Mouse (Mus musculus) liver, adult 2 months (tissue): ENCODE measurements around the gene Tmem135. TPM values are rescaled to one million over a fixed set of nuclear protein-coding genes. Genes with fewer than 3 reads are reported as not detected.

ENCODE experiments used
- DNase-seq: peaks from one replicate; pipeline ENCODE4 v3.0.0-alpha.2; 2011; ENCODE audit warnings: low read depth, low spot score; ENCODE audit errors: extremely low read depth
- H3K27ac ChIP-seq: fragments of 200-500 bp; replicated peaks from 2 replicates; pipeline ENCODE4 v1.5.1; 2012; ENCODE audit warnings: low read depth, mild to moderate bottlenecking, control low read depth, inconsistent platforms, low read length; ENCODE audit not compliant: insufficient read depth
- H3K27me3 ChIP-seq: fragments of 200-500 bp; 2 replicates; pipeline ENCODE4 v1.6.1; 2012; ENCODE audit warnings: mild to moderate bottlenecking, moderate library complexity, low read length, inconsistent platforms; ENCODE audit not compliant: control insufficient read depth, insufficient read depth
- H3K36me3 ChIP-seq: fragments of 200-500 bp; 2 replicates; pipeline ENCODE4 v1.6.1; 2012; ENCODE audit warnings: low read length, inconsistent platforms; ENCODE audit not compliant: control insufficient read depth, insufficient read depth
- H3K4me1 ChIP-seq: fragments of 200-500 bp; 2 replicates; pipeline ENCODE4 v1.6.1; 2011; ENCODE audit warnings: low read length; ENCODE audit not compliant: control insufficient read depth, insufficient read depth
- H3K4me3 ChIP-seq: fragments of 200-500 bp; 2 replicates; pipeline ENCODE4 v1.5.1; 2011; ENCODE audit warnings: low read depth, mild to moderate bottlenecking, control low read depth, low read length, moderate library complexity; ENCODE audit not compliant: insufficient read depth
- H3K79me2 ChIP-seq: fragments of 200-500 bp; 2 replicates; pipeline ENCODE4 v1.6.1; 2012; ENCODE audit warnings: inconsistent platforms, mild to moderate bottlenecking, low read length, moderate library complexity; ENCODE audit not compliant: control insufficient read depth, insufficient read depth
- H3K9ac ChIP-seq: fragments of 200-500 bp; 2 replicates; pipeline ENCODE4 v1.6.1; 2012; ENCODE audit warnings: low read depth, mild to moderate bottlenecking, control low read depth, inconsistent platforms, low read length
- CTCF ChIP-seq: fragments of 200-500 bp; IDR thresholded peaks from 2 replicates; pipeline ENCODE4 v1.5.1; 2011; ENCODE audit warnings: low read depth, low read length, control low read depth
- POLR2A ChIP-seq: fragments of 200-500 bp; IDR thresholded peaks from 2 replicates; pipeline ENCODE4 v1.6.1; 2011; ENCODE audit warnings: low read length, control low read depth; ENCODE audit not compliant: insufficient read depth; ENCODE audit errors: extremely low read depth
- WGBS: fragments of 180-500 bp; shearing (Covaris S2); methylation state at CpG from one replicate; pipeline ENCODE4 v1.1.7; 2018; 5-methylcytosine and 5-hydroxymethylcytosine counted together
- polyA plus RNA-seq: library from polyadenylated mRNA; depleted of rRNA; stranded (reverse); fragments of >200 nt; gene quantifications from 2 replicates; pipeline ENCODE4 v1.2.3, GENCODE M21; 2012
- total RNA-seq: library from RNA; depleted of rRNA; stranded (reverse); fragments of >200 nt; gene quantifications from 2 replicates; pipeline ENCODE4 v1.2.3, GENCODE M21; 2014

Gene Tmem135
- total and polyA plus RNA-seq, 2 experiments, result 60.4 to 108 TPM

GRCm38 (mm10) chr7:89215714-89216113, 188.3 kb downstream of the Tmem135 start:
- DNase-seq, result no peak
- H3K27ac ChIP-seq, result no peak overlapping the region
- no peak overlapping the region for H3K9ac ChIP-seq
- TF ChIP-seq CTCF (no peak), POLR2A (no peak)
- peaks cover 3% of the 10 kb centered on the region; the same call in 1 of the 2 replicates for H3K79me2 ChIP-seq
- no peaks in the 10 kb centered on the region; the same call in 1 of the 2 replicates for H3K4me1 ChIP-seq
- no peaks in the 10 kb centered on the region for H3K27me3 ChIP-seq
- H3K36me3 ChIP-seq, result no peaks in the 10 kb centered on the region
- H3K4me3 ChIP-seq, result no peak overlapping the region
- WGBS, result 68% methylated on average over 7 of the region's 7 CpGs

DNA sequence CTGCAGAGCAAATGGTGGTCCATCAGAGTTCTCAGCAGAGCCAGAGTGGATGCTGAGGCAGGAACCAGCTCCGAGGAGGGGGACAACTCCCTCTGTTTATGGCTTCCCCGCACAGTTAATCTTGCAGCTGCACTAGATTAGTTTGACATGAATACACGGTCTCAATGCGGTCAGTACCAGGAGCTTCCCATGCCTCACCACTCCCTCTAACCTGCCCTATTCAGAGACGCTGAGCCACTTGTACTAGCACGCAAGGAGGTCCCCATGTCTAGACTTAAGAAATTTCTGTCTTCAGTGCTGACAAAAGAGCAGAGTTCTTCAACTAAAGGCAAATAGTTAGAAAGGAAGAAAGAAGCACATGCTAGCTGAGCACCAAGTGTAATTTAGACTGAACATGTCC, 193.5 kb downstream of the Tmem135 start:
- Histone ChIP-seq H3K79me2 (peaks cover 8% of the 10 kb centered on the region; the same call in 1 of the 2 replicates), H3K9ac (no peak overlapping the region), H3K36me3 (no peaks in the 10 kb centered on the region), H3K4me3 (no peak overlapping the region), H3K27me3 (no peaks in the 10 kb centered on the region), H3K4me1 (peaks cover 2% of the 10 kb centered on the region; the same call in 1 of the 2 replicates), H3K27ac (no peak overlapping the region)
- no peak for DNase-seq
- WGBS, result 90% methylated on average over 6 of the region's 6 CpGs
- no peak for TF ChIP-seq POLR2A
- TF ChIP-seq CTCF, result no peak

GRCm38 (mm10) chr7:89206165-89206564, 197.9 kb downstream of the Tmem135 start:
- H3K27ac ChIP-seq, result no peak overlapping the region
- H3K27me3 ChIP-seq, result no peaks in the 10 kb centered on the region
- peaks cover 4% of the 10 kb centered on the region; the same call in 1 of the 2 replicates for H3K79me2 ChIP-seq
- WGBS, result 90% methylated on average over 3 of the region's 3 CpGs
- H3K4me1 ChIP-seq, result peaks cover 2% of the 10 kb centered on the region; the same call in 1 of the 2 replicates
- no peak overlapping the region for H3K9ac ChIP-seq
- H3K4me3 ChIP-seq, result no peak overlapping the region
- DNase-seq, result no peak
- no peaks in the 10 kb centered on the region for H3K36me3 ChIP-seq
- TF ChIP-seq POLR2A (no peak), CTCF (no peak)

- Histone ChIP-seq H3K9ac (no peak overlapping the region), H3K79me2 (peaks cover 2% of the 10 kb centered on the region; the same call in 1 of the 2 replicates), H3K36me3 (no peaks in the 10 kb centered on the region), H3K27me3 (no peaks in the 10 kb centered on the region), H3K27ac (no peak overlapping the region), H3K4me3 (no peak overlapping the region), H3K4me1 (peaks cover 2% of the 10 kb centered on the region; the same call in 1 of the 2 replicates)
- TF ChIP-seq CTCF (no peak), POLR2A (no peak)
- WGBS, result 95% methylated on average over 1 of the region's 1 CpGs
- no peak for DNase-seq
These were observed 198.6 kb downstream of the Tmem135 start for GRCm38 (mm10) chr7:89205402-89205801.

GRCm38 (mm10) chr7:89203144-89203543, 200.9 kb downstream of the Tmem135 start:
- Histone ChIP-seq H3K36me3 (no peaks in the 10 kb centered on the region), H3K4me3 (no peak overlapping the region), H3K27ac (no peak overlapping the region), H3K27me3 (no peaks in the 10 kb centered on the region), H3K4me1 (no peaks in the 10 kb centered on the region; the same call in 1 of the 2 replicates), H3K9ac (no peak overlapping the region), H3K79me2 (no peaks in the 10 kb centered on the region; the same call in 1 of the 2 replicates)
- DNase-seq, result no peak
- no peak for TF ChIP-seq POLR2A
- 95% methylated on average over 5 of the region's 5 CpGs for WGBS

- Histone ChIP-seq H3K4me1 (no peaks in the 10 kb centered on the region; the same call in 1 of the 2 replicates), H3K4me3 (no peak overlapping the region), H3K36me3 (no peaks in the 10 kb centered on the region), H3K79me2 (no peaks in the 10 kb centered on the region; the same call in 1 of the 2 replicates), H3K27me3 (no peaks in the 10 kb centered on the region), H3K9ac (no peak overlapping the region), H3K27ac (no peak overlapping the region)
- TF ChIP-seq POLR2A (no peak), CTCF (no peak)
- no peak for DNase-seq
These were observed 202.1 kb downstream of the Tmem135 start for GRCm38 (mm10) chr7:89201954-89202353.
